Mouse (Mus musculus): ENCODE measurements at regions not wholly inside any gene's neighbourhood (a gene's known extent, or its start where the extent isn't known, plus 50 kb on each side); places are given as distances from the start of the nearest gene placed in this dataset.

DNA sequence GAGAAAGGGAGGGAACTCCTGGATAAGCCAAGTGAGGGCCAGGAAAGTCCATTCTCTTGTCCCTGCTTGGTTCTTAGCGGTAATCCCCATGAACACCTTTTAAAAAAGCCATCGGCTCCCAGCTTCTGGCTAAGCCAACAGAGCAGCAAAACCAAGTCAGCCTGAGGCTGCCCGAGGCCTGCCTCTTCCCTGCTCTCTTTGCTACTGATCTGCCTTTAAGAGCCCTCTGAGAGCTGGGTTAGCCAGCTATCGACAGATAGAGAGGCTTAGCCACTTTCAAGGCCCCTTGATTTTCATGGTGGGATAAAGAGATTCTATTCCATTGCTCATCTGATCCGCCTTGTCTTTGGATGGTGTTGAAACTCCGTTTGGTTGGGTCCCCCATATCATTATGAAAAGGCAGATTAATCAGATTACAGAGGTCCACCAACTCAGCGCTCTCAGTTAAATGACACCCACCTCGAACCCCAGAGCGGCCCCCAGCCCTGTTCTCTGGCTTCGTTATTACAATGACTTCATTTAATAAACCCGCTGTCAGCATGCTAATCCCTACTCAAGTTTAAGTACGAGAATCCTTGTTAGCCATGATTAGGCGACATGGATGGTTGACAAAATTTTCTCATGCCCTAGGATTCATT lies 66.1 kb downstream of the Slc4a3 start:
- intact Hi-C loops (cut with DNase I; ENCODE audit: low total_unique reads), result no loop called here
- DNase-seq, result no peak

- DNase-seq, result no peak
- intact Hi-C loops (cut with DNase I; ENCODE audit: low total_unique reads), result no loop called here
Observed at GRCm38 (mm10) chr1:75613206-75613605, 67.1 kb downstream of the Slc4a3 start.

DNA sequence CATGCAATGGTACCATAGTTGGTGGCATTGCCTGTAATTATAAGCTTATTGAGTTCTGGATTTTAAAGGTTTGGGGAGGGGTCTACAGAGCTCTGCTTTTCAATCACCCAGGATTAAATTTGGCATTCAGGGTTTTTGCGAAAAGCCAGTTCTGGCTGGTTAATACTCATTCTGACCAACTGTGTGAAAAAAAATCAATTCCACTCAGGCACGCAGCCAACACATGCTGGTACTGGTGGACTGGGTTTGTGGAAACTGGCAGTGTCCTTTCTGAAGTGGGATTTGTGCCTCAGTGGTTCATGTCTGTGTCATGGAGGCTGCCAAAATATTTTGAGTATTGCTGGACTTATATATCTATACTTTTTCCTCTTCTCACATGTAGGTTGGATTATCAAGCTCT lies 70.9 kb downstream of the Slc4a3 start:
- DNase-seq, result no peak
- intact Hi-C loops (cut with DNase I; ENCODE audit: low total_unique reads), result no loop called here

DNA sequence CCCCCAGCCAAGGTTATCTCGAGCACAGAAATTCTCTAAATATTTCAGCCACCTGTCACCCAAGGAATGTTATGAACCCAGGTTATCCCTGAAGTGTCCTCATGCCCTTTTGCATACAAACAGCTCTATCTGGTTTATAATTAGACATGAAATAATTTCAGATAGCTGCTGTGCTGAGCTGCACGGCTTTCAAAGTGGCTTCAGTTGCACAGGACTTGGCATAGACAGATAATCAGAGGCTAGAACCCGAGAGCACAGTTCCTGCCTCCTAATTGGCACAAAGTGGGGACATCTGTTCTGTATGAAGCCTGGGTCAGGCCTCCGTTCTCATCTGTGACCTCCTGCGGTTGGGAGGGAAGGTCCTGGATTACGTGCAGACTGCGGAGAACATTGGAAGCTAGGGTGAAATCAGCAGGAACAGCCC lies 72.3 kb downstream of the Slc4a3 start:
- DNase-seq, result no peak

GRCm38 (mm10) chr1:75630287-75630686 lies 84.2 kb downstream of the Slc4a3 start:
- no peak for DNase-seq
- intact Hi-C loops (cut with DNase I; ENCODE audit: low total_unique reads), result no loop called here

More for the DNA sequence above, 72.3 kb downstream of the Slc4a3 start:
- intact Hi-C loops (cut with DNase I; ENCODE audit: low total_unique reads), result no loop called here

GRCm38 (mm10) chr1:75631729-75632128 lies 85.7 kb downstream of the Slc4a3 start:
- DNase-seq, result no peak
- intact Hi-C loops (cut with DNase I; ENCODE audit: low total_unique reads), result no loop called here

DNA sequence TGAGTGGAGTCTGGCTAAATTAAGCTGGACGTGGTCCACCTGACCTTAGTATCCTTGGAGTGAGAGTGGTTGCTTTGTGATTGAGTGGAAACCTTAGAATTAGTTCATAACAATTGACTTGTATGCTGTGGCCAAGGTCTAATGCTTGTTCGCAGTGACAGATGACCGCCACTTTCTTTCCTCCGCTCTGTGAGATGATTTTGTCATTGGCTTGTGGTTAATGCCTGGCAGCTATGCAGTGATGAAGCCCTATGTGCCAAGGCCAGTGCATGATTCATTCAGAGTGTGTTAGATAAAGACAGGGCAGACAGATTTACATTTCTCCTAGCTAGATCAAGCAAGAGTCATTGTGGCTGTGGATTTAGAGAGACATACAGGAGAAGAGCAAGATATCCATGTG lies 89.5 kb downstream of the Slc4a3 start:
- intact Hi-C loops (cut with DNase I; ENCODE audit: low total_unique reads), result no loop called here

GRCm38 (mm10) chr1:75639031-75640001 lies 93.2 kb downstream of the Slc4a3 start:
- DNase-seq, result no peak
- intact Hi-C loops (cut with DNase I; ENCODE audit: low total_unique reads), result no loop called here

More for the DNA sequence above, 89.5 kb downstream of the Slc4a3 start:
- no peak for DNase-seq

- intact Hi-C loops (cut with DNase I; ENCODE audit: low total_unique reads), result no loop called here
- no peak for DNase-seq
Observed at GRCm38 (mm10) chr1:75642496-75642895, 96.4 kb downstream of the Slc4a3 start.

GRCm38 (mm10) chr1:75652547-75652946 lies 106.5 kb downstream of the Slc4a3 start:
- DNase-seq, result peak; percentile 20
- intact Hi-C loops (cut with DNase I; ENCODE audit: low total_unique reads), result loop anchor here (5.0 kb wide), 1 partner anchor 1865 kb away; the partner anchor contains the start of gene Epha4

DNA sequence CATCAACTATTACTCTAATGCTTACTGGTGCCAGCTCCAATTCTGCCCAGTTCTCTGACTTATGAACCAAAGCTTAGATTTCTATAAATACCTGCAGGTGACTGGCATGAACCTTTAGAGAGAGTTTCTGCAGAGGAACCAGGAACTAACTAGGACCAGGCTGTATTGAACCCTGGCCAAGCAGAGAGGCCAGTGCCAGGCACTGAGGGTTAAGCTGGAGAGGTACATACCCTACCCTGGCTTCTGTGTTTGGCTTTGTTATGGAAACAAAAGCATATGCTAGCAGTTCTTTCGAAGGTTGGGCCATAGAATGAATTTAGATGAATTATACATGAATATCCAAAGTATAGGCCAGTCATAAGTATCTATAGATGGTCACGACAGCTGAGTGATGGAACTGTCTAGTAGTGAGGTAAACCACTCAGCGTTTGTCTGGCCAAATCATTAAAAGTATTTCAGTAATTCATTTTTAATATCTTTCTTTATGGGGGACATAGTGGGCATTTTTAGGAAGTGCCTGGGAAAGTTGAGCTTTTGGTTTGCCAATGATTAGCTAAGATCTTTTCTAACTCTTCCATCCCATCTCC lies 107.0 kb downstream of the Slc4a3 start:
- DNase-seq, result no peak
- intact Hi-C loops (cut with DNase I; ENCODE audit: low total_unique reads), result loop anchor here (5.0 kb wide), 1 partner anchor 1864 kb away; the partner anchor contains the start of gene Epha4

GRCm38 (mm10) chr1:75653671-75654076 lies 107.6 kb downstream of the Slc4a3 start:
- peak; percentile 64 for DNase-seq
- intact Hi-C loops (cut with DNase I; ENCODE audit: low total_unique reads), result loop anchor here (5.0 kb wide), 1 partner anchor 1864 kb away; the partner anchor contains the start of gene Epha4

- no peak for DNase-seq
- intact Hi-C loops (cut with DNase I; ENCODE audit: low total_unique reads), result no loop called here
Observed at GRCm38 (mm10) chr1:75656592-75656991, 110.5 kb downstream of the Slc4a3 start.

- DNase-seq, result no peak
- intact Hi-C loops (cut with DNase I; ENCODE audit: low total_unique reads), result no loop called here
Observed at GRCm38 (mm10) chr1:75660336-75661100, 114.5 kb downstream of the Slc4a3 start.

DNA sequence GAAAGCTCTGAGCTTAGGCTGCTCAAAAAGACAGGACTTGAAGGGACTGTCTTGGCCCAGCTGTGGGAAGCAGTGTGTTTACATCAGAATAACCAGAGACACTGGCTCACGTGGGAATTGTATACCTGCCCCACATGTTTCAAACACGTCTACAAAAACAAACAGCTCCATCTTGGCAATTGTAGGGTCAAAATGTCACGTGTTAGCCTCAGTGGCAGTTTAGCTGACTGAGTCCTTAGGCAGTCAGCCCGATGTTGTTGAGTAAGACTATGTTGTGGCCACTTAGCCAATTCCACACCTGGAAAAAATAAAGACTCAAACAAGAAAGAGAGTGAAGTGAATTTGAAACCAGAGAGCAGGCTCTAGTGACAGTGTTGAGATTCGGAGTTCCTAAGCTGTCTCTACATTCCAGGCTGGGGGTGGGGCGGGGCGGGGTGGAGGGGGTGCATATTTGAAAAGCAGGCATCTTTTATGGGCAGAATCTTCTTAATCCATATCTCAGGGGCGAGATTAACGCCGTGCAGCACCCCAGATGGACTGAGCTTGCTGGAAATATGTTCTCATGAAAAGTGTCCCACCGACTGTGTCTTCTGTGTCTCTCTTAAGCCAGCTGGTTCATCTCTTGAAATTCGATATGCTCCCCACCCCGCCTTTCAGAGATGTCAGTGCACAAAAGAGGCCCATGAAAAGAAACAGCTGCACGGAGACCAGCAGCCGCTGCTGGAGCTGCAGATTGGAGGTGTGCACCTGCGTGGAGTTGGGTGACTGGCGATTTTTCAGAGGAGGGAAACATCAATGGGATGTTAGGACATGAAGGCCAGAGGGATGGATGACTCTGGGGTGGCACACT lies 116.3 kb downstream of the Slc4a3 start:
- intact Hi-C loops (cut with DNase I; ENCODE audit: low total_unique reads), result no loop called here
- no peak for DNase-seq

DNA sequence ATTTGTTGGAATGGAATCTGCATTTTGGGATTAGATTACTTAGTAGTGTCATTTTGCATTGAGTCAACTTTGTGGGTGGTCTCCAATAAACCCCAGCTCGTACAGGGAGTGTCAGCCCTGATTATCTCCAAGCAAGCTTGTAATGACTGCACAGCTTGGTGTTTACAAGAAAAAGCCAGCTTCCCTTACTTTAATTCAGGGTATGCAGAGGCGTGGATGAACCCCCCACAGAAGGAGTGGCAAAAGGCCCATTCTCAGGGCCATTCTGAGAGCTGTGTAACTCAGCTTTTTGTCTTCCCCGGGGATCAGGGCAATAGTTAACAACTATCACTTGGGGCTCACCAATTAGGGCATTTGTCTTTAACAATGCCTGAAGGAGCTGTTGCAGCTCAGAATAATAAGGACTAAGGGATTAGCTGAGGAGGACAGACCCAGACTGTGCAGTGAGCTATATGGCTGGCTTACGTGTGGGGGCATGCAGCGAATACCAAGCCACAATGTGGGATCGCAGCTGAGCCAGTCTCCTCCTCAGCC lies 121.7 kb downstream of the Slc4a3 start:
- intact Hi-C loops (cut with DNase I; ENCODE audit: low total_unique reads), result no loop called here
- no peak for DNase-seq

GRCm38 (mm10) chr1:75676295-75676694 lies 130.2 kb downstream of the Slc4a3 start:
- intact Hi-C loops (cut with DNase I; ENCODE audit: low total_unique reads), result no loop called here
- DNase-seq, result no peak

DNA sequence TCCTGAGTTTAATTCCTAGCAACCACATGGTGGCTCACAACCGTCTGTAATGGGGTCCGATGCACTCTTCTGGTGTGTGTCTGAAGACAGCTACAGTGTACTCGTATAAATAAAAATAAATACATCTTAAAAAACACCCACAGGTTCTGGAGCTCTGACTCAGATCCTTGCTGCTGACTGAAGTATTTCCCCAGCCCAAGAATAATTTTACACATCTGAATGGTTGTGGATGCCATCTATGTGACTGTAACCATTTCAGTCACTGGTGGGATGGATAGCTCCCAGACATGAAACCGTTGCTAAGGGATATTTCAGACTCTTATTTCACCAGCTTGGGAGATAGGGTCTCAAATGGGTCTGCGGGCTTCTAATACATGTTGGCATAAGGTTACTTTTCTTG lies 131.6 kb downstream of the Slc4a3 start:
- intact Hi-C loops (cut with DNase I; ENCODE audit: low total_unique reads), result no loop called here
- no peak for DNase-seq
